Mouse (Mus musculus) Patski (cell line): ENCODE measurements around the gene Efl1. TPM values are rescaled to one million over a fixed set of nuclear protein-coding genes. Genes with fewer than 3 reads are reported as not detected.

Experiments
- ATAC-seq: fragments of 100-300 bp; one replicate; pipeline ENCODE4 v1.8.0; 2021
- CTCF ChIA-PET: fragments of 350-600 bp; sonication (Branson Sonifier 250); formaldehyde crosslinking; loops from one replicate; lab custom pipeline; 2022; ENCODE audit warnings: inconsistent platforms; lab: Charles Lee
- POLR2A ChIA-PET: fragments of 350-600 bp; sonication (Branson Sonifier 250); formaldehyde crosslinking; loops from one replicate; lab custom pipeline; 2022; ENCODE audit warnings: antibody characterized with exemption, inconsistent platforms; lab: Charles Lee
- DNase-seq: peaks from one replicate; pipeline ENCODE4 v3.0.0-alpha.2; 2011; ENCODE audit warnings: low read depth, low spot score
- H3K27me3 ChIP-seq: fragments of 371-371 bp; one replicate; pipeline ENCODE4 v1.5.1; 2021
- CTCF ChIP-seq: fragments of 100-300 bp; IDR thresholded peaks from one replicate; pipeline ENCODE4 v1.5.1; 2021
- in situ Hi-C: fragments of 300-500 bp; cut with MboI; formaldehyde crosslinking; loops from 3 replicates; pipeline ENCODE4 v1.11.1; 2018; ENCODE audit warnings: low pct_unique_long_range_greater_than_20kb, mixed read lengths
- polyA plus RNA-seq: library from polyadenylated mRNA; unstranded; gene quantifications from one replicate; pipeline ENCODE4 v1.2.3, GENCODE M21; 2021

The Efl1 gene
- polyA plus RNA-seq, 1 experiment from 2014 or later: 18.8 TPM

DNA sequence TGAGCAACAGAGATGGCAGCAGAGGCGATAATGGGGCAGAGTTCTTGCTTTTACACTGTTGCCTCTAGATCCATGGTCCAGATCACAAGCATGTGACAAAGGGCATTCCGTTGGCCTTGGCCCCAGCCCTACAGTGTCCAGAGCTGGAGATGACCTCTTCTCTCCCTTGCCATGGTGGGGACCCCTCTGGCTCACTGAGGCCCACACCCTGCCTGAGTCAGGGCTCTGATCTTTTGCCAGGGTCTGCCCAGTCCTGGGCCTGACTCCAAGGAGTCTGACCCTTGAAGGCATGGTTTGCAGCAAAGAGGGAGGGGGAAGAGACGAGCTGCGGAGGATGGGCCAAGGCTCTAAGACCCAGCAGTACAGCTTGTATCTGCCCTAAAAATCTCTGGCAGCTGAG lies 159.8 kb downstream of the Efl1 start:
- DNase-seq (no peak), ATAC-seq (no peak)
- in situ Hi-C loops: no loop called here
- H3K27me3 ChIP-seq: no peaks in the 10 kb centered on the region
- CTCF ChIA-PET: interaction anchor here (1.3 kb wide), 1 partner anchor 26 kb away, joined by 3 read pairs; no protein-coding TSS in a partner anchor
- POLR2A ChIA-PET: no interaction called here
- no peak for TF ChIP-seq CTCF

- no peak for ATAC-seq
- ChIA-PET CTCF (interaction anchor here (1.3 kb wide), 2 partner anchors 13 to 27 kb away, joined by 3 to 4 read pairs; no protein-coding TSS in a partner anchor), POLR2A (interaction anchor here (0.7 to 0.9 kb wide), 2 partner anchors 23 to 32 kb away, joined by 3 read pairs; no protein-coding TSS in a partner anchor)
- in situ Hi-C loops: no loop called here
- no peaks in the 10 kb centered on the region for H3K27me3 ChIP-seq
- DNase-seq: no peak
- no peak for TF ChIP-seq CTCF
Observed at GRCm38 (mm10) chr7:82809126-82809525, 160.7 kb downstream of the Efl1 start.

DNA sequence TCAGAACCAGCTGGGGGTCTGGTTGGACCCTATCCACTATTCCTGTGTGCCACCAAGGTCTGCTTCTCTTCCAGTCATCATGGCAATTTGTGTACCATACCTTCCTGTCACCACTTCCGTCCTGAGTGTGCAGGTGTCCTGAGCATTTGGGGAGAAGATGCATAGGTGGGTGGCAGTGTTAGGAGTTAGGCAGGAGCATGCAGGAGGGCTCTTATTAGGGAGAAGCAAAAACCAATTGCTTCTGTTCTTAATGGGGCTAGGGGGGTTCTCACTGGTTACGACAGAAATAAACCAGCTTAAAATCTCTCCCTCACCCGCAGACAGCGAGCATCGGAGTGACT lies 162.4 kb downstream of the Efl1 start:
- DNase-seq: no peak
- POLR2A ChIA-PET: no interaction called here
- no peak for TF ChIP-seq CTCF
- CTCF ChIA-PET: no interaction called here
- in situ Hi-C loops: no loop called here
- ATAC-seq: no peak
- H3K27me3 ChIP-seq: no peaks in the 10 kb centered on the region

DNA sequence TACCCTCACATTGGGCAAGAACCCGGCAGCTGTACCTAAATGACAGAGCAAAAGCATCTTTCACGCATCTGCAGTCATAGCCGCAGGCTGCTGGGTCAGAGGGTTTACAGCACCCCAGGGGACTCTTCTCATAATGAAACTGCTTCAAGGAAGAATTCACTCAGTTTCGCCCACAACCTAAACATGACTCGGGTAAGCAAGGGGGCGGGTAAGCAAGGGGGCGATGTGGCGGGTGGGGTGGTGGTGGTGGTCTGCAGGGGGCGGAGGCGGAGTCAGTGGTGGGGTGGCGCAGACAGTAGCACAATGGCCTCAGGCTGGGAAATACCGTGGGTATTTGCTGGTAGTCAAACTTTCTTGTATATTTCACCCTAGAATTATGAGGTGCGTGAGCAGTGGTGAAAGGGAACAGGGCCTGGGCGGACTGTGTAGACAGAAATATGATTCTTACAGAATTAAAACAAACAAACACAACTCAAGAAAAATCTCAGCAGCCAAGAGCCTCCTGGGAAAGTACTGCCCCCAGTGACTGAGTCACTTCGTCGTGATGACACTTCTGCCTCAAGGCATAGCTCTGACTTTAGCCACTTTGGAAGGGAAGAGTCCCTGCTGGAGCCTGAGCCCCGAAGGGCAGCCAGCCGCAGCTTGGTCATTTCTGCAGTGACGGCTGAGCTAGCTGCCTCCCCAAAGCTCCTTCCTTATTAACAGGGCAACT lies 162.9 kb downstream of the Efl1 start:
- ChIA-PET POLR2A (no interaction called here), CTCF (interaction anchor here (0.8 to 1.1 kb wide), 2 partner anchors 11 to 34 kb away, joined by 3 read pairs; no protein-coding TSS in a partner anchor)
- no peak for TF ChIP-seq CTCF
- no peaks in the 10 kb centered on the region for H3K27me3 ChIP-seq
- peak; percentile 66 for ATAC-seq
- in situ Hi-C loops: no loop called here
- DNase-seq: peak; percentile 68

- ChIA-PET CTCF (interaction anchor here (0.8 to 1.1 kb wide), 2 partner anchors 10 to 33 kb away, joined by 3 read pairs; no protein-coding TSS in a partner anchor), POLR2A (no interaction called here)
- no peak for ATAC-seq
- H3K27me3 ChIP-seq: no peaks in the 10 kb centered on the region
- in situ Hi-C loops: no loop called here
- DNase-seq: no peak
- TF ChIP-seq CTCF: no peak
Observed at GRCm38 (mm10) chr7:82812186-82813155, 164.1 kb downstream of the Efl1 start.

DNA sequence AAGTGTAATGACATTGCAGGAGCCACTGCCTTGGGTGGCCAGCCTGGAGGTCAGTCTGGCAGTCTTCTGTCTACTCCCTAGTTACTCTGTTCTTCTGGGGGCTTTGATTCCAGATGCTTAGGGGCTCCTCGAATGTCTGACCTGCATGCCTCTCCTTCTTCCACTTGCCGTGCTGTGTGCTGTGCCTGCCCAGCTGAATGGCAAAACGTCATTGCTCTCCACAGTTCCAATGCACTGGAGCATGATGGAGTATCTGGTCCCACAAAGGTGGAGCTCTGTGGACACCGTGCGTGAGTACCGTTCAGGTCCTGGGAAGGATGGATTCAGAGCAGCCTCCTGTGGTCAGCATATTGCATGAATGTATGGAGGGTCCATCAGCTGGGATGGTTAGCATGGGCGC lies 171.1 kb downstream of the Efl1 start:
- ChIA-PET POLR2A (no interaction called here), CTCF (no interaction called here)
- no peak for DNase-seq
- no peak for TF ChIP-seq CTCF
- ATAC-seq: no peak
- no peaks in the 10 kb centered on the region for H3K27me3 ChIP-seq
- in situ Hi-C loops: no loop called here

DNA sequence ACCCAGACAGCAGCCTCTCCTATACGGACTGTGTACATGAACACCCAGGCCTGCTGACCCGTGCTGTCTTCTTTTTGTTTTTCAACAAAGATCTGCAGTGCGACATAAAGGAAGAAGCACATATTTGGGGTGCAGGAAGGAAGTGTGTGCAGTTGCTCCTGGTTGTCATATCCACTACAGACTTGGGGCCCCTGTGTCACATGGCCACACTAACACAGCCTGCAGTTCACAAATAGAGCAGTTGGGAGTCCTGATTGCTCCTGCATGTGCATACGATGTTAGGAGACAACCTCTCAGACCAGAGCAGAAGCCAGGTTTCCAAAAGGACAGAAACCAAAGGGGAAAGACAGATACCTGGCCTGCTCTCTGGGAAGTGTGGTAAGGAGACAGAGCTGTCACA lies 172.2 kb downstream of the Efl1 start:
- POLR2A ChIA-PET: no interaction called here
- in situ Hi-C loops: no loop called here
- no peak for ATAC-seq
- CTCF ChIA-PET: interaction anchor here (1.0 kb wide), 1 partner anchor 26 kb away, joined by 3 read pairs; no protein-coding TSS in a partner anchor
- H3K27me3 ChIP-seq: no peaks in the 10 kb centered on the region
- no peak for DNase-seq
- no peak for TF ChIP-seq CTCF

DNA sequence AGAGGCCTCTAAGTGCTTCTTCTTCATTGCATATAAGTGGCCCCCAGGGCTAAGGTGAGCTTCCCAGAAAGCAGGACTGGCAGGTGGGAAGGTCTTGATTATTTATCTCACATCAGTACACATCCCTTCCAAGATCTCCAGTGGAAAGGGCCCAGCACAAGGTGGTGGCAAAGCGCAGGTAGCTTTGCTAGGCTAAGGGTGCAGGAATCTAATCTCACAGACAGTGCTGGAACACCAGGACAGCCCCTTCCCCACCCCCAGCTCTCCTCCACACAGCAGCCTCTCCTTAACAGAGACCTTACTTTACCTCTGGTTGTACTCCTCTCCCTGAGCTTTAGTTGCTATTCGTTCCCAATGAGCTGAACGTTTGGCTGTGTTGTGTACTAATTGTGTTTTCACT lies 173.1 kb downstream of the Efl1 start:
- in situ Hi-C loops: no loop called here
- CTCF ChIA-PET: interaction anchor here (1.0 kb wide), 1 partner anchor 27 kb away, joined by 3 read pairs; no protein-coding TSS in a partner anchor
- H3K27me3 ChIP-seq: no peaks in the 10 kb centered on the region
- no peak for ATAC-seq
- no peak for TF ChIP-seq CTCF
- no peak for DNase-seq
- POLR2A ChIA-PET: no interaction called here

- ChIA-PET POLR2A (no interaction called here), CTCF (interaction anchor here (1.4 kb wide), 1 partner anchor 11 kb away, joined by 3 read pairs; no protein-coding TSS in a partner anchor)
- in situ Hi-C loops: no loop called here
- H3K27me3 ChIP-seq: no peaks in the 10 kb centered on the region
- no peak for DNase-seq
- TF ChIP-seq CTCF: no peak
- peak; percentile 54 for ATAC-seq
Observed at GRCm38 (mm10) chr7:82822528-82822927, 174.1 kb downstream of the Efl1 start.

Other genes starting within 250 kb of the Efl1 start
- 2.2 TPM for gene Saxo2, start 86 bp upstream of the Efl1 start, polyA plus RNA-seq
- 5.7 TPM for gene Mex3b, start 218.7 kb downstream of the Efl1 start, polyA plus RNA-seq